Mouse (Mus musculus) lung, postnatal 4 days (tissue): ENCODE data around the gene Stat4.
"Not testable (repeated sequence)": the region's sequence is repeated elsewhere in the genome, so short reads cannot be mapped to it uniquely, and the experiment has no call there.

ENCODE experiments used
- DNase-seq, 2 experiments: peaks; one replicate each; pipeline ENCODE4 v3.0.0; 2021

Stat4 gene

GRCm38 (mm10) chr1:52034816-52035752, 48.1 kb downstream of the Stat4 start:
- no peak for DNase-seq

GRCm38 (mm10) chr1:52039151-52039550, 52.2 kb downstream of the Stat4 start:
- DNase-seq, result peak in 1 of 2 experiments; percentile 16

GRCm38 (mm10) chr1:52039626-52040025, 52.7 kb downstream of the Stat4 start:
- DNase-seq, result no peak

DNA sequence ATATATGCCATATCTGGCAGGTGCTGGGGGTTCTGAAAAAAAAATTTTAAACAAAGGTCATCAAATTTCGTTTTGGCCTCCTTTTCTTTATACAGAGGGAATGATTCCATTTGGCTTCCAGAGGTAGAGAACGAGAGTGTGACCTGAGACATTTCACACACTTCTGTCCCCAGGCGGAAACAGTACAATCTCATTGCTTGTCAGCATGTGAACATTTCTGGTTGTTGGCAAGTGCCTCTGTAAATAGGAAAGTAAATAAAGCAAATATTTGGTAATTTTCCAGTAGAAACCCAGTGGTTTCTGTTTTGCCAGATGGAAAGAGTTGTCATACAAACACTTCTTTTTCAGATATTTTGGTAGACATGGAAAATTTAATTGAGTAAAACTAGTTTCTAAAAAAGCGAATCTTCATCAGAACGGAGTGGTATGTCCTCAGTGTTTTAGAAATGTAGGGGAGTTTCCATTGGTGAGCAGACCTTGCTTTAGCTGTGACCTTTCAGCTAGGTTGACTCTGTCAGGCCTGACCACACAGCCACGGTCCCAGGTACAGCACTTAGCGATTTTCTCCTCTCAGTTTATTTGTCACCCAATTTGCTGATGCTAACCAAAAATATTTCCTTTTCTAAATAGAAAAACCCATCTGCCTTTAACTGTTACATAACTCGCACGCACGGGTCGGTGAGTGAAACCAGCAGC, 53.6 kb downstream of the Stat4 start:
- DNase-seq, result no peak

- DNase-seq, result no peak
Measured at GRCm38 (mm10) chr1:52043191-52043590, 56.2 kb downstream of the Stat4 start.

DNA sequence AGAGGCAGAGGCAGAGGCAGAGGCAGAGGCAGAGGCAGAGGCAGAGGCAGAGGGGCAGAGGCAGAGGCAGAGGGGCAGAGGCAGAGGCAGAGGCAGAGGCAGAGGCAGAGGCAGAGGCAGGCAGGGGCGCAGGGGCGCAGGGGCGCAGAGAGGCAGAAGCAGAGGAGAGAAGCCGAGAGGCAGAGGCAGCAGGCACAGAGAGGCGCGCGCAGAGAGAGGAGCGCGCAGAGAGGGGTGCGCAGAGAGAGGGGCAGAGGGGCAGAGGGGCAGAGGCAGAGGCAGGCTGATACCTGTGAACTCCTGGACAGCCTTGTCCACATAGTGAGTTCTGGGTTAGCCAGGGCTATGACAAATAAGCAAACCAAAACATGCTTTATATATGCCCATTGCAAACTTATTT, 59.9 kb downstream of the Stat4 start:
- not testable (repeated sequence) for DNase-seq

- no peak for DNase-seq
Measured at GRCm38 (mm10) chr1:52048711-52049110, 61.8 kb downstream of the Stat4 start.

DNA sequence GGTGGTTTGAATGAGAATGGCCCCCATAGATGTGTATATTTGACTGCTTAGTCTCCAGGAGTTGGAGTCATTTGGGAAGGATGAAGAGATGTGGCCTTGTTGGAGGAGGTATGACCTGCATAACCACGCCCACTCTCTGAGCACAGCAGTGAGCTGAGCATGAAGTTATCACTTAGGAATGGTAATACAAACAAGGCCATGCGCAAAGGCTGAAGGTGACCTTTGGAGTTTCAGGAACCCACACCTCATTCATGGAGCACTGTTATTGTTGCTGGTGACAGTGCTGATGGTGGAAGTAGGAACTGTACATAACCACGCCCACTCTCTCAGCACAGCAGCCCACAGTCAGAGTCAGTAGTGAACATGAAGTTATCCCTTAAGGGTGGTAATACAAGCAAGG, 62.9 kb downstream of the Stat4 start:
- no peak for DNase-seq

DNA sequence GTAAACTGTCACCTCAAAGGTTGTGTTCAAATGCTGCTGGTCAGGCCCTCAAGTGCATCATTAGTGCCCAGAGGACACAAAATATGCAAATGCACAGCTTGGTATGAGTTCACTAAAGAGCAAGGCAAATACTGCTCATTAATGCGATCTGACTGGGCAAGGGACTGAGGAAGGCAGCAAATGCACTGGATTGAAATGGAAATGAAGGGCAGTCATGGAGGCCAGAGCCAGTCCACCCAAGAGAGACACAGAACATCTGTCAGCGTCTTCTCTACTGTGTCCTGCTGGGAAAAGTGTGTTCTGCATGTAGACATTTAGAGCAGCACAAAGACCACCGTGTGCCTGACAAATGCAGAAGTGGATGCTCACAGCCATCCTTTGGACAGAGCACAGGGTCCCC, 64.6 kb downstream of the Stat4 start:
- DNase-seq, result no peak

DNA sequence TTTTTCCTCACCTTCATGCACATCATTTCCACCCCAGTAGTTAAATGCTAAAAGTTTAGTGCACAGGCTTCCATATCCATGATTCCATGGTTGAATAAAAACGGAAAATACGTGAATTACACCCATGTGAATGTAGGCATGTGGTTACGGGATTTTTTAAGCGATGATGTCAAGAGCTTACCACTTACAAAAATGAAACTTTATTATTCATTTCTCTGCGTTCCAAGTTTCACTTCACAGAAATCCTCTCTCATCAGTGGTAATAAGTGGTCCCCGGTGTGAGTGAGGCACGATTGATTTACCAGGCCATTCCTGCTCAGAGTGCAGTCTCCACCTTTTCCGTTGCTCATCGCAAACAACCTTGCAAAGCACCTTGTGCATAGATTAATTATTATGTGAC, 66.0 kb downstream of the Stat4 start:
- no peak for DNase-seq

DNA sequence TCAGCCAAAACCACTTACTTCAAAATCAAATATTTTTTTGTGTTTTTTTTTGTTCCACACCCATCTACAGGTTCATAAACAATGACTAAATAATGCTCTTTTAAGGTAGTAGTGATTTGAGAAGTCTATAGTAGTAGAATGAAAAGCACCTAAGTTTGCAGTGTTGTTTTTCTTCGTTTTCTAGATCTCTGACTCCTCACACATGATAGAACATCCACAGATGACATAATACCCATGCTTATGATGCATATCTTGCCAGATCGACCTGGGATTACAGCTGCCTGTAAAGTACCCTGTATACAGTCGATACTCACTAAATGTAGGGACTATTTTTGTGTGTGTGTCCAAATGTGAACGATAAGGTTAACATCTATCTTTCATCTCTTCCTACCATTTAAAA, 69.0 kb downstream of the Stat4 start:
- DNase-seq, result no peak

GRCm38 (mm10) chr1:52057153-52057552, 70.2 kb downstream of the Stat4 start:
- no peak for DNase-seq

GRCm38 (mm10) chr1:52066276-52066675, 79.3 kb downstream of the Stat4 start:
- no peak for DNase-seq

DNA sequence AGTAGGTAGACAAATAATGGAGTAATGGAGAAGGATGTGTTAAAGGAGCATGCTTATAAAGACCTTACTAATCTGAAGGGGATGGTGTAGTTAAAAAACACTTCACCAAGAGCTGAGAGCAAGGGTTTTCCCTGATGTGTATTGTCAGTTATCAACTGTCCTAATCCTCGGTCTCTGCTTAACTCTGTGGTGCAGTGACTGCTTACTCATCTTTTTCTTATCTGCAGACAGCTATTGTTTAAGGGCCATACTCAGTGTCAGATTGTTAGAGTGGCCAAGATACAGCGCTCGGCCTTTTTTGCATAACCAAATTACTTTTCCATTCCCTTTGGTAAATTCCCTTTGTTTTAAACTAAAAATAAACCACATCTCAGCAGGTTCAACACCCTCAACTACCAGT, 79.7 kb downstream of the Stat4 start:
- no peak for DNase-seq

DNA sequence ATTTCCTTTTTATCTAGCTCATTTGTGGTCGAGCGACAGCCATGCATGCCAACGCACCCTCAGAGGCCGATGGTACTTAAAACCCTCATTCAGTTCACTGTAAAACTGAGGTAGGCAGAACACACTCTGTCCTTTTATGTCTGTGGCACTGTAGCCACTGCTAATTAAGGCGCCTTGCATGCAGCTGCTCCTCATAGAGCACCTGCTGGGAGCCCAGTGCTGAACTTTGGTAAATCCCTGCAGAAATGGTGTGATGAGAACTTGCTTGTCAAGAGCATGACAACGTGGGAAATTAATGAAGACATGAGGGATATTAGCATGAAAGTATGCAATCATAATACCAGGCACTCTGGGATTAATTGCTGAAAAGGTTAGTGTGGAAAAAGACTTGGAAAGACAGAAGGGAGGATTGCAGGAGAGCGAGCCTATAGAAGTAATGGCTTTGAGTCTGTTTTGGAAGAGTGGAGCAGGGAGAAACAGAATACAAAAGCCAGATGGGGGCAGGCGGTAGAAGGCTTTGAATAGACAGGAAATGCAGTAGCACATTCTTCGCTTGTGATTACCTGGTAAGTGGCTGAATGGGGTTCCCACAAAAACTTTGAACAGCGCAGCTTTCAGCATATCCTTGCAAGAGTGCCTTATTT, 92.9 kb downstream of the Stat4 start:
- DNase-seq, result no peak

- no peak for DNase-seq
Measured at GRCm38 (mm10) chr1:52080375-52080774, 93.4 kb downstream of the Stat4 start.

DNA sequence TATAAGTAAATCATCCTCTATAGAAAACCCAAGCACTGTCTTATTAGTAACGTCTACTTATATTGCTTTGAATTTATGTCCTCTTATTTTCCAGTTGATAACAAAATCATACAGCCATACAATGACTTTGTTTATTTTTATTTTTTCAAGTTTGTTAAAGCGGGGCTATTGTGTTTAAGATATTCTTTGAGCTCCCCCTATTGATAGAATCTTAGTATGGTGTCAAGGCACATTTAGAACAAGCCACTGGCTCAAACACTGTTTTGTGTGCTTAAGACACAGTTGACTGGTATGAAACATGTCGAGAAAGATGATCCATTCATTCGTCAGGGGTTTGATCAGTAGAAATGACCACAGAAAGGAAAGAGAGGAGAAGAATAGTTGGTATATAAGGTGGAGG, 99.3 kb downstream of the Stat4 start:
- no peak for DNase-seq

DNA sequence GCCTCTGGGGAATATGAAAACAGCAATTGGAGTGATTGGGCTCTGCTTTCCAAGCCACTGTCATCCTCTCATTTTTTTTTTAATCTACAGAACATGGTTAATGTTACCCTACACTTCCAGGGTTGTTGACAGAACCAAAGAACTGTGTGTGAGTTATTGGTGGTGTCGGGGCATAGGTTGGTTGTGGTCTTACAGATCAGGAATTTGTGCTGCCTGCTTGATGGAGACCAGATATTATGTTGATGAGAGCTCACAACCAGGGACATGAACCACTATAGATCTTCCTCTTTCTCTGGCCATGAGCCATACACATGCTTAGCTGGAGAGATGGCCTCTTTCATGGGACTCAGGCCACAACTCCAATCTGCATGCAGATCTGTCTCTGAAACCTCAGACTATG, 100.2 kb downstream of the Stat4 start:
- no peak for DNase-seq

GRCm38 (mm10) chr1:52088634-52089033, 101.7 kb downstream of the Stat4 start:
- no peak for DNase-seq

DNA sequence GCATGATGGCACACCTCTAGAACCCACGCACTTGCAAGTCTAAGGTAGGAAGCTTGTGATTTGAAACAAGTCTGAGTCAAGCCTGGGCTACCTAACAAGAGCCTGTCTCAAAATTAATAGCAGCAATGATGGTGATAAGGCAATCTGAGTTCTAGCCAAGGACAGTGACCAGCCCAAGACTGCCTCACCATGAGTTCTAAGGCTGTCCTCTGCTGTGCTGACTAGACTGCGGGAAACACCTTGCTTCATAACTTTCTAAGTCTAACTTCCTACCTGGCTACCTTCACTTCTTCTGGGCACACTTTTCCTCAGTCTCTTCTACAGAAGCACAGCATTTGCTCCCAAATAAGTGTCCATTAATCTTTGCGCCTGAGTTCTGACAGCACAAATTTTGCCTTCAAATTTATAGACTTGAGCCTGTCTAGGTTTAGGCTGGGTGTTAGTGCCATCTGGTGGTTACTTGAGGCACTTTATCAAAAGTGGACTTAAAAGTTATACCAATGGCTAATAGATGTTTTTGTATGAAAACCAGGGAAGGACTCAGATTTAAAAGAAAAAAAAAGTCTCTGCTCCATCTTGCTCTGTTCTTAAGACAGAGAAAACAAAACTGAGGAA, 111.8 kb downstream of the Stat4 start:
- DNase-seq, result peak in 1 of 2 experiments; percentile 56

DNA sequence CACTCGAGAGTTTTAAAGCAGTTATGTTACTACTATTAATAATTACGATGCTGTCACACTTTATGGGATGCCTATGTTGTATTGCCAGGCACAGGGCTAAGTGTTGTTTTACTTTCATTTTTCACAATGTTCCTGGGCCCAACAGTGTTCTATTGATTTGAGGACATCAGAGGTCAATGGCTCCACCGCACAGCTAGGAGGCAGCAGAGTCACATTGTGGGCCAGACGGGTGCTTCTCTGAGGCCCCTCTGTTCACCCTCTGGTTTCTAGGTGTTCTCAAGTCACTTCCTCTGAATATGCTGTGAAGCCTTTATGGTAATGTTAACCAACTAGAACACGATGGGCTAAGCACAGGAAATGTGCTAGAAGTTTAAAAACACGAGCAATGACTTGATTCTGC, 113.5 kb downstream of the Stat4 start:
- DNase-seq, result peak in 1 of 2 experiments; percentile 30

GRCm38 (mm10) chr1:52102795-52103194, 115.8 kb downstream of the Stat4 start:
- no peak for DNase-seq

DNA sequence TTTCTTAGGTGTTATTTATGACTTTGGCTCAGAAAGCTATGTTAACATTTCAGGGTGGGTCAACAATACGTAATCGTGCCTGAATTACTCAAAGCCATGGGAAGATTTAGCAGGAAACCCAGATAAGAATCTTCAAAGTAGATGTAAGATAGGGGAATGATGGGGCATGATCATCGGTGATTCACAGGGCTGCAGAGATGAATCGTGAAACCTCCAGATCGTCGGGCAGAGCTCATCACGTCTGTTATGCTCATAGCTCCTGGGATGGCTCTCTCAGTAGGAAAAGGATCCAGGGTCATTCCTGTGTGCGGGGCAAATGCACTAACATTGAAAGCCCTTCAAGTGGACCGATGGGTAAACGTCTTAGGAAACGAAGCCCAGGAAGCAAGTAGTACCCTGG, 120.3 kb downstream of the Stat4 start:
- DNase-seq, result no peak
